Mouse (Mus musculus): Measurements from ENCODE around the gene Pfpl. TPM values are rescaled to one million over a fixed set of nuclear protein-coding genes. Genes with fewer than 3 reads are reported as not detected.
A peak's percentile ranks its signal among the peaks of the same experiment; 100 is the strongest.

Gene Pfpl
- polyA plus RNA-seq, 1 experiment from 2014 or later, result not detected

- Histone ChIP-seq H3K4me3 (replicated peaks) (no peak overlapping the region), H3K9ac (no peak overlapping the region), H3K36me3 (peaks cover 4% of the 10 kb centered on the region; the same call in 1 of the 2 replicates), H3K4me2 (no peak overlapping the region), H3K9me3 (replicated peaks) (no peaks in the 10 kb centered on the region), H3K27ac (no peak overlapping the region), H3K4me1 (replicated peaks) (no peaks in the 10 kb centered on the region), H3K27me3 (no peaks in the 10 kb centered on the region)
- 78% methylated on average over 10 of the region's 10 CpGs for WGBS (ENCODE audit: insufficient replicate concordance)
- DNase-seq (no peak), ATAC-seq (ENCODE audit: low read depth) (no peak)
Measured at GRCm38 (mm10) chr19:12465530-12466144, 37.9 kb downstream of the Pfpl start.

DNA sequence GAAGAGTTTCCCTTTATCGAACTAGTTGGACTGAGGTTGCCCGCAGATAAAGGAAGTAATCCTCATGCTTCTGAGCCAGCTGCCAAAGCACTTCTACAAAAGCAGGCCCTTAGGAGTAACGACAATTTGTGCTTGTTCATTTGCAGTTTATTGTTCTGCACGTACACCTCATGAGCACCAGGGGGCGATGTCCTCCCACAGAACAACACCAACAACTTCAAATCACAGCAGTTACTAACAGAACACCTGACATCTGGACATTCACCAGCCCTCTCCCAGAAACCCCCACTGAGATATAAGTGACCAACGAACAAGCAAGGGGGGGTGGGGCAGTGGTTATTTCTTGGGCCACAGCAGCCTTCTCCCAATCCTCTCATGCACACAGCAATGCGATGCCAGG is 38.5 kb downstream of the Pfpl start:
- H3K27me3 ChIP-seq, result no peaks in the 10 kb centered on the region
- ATAC-seq (ENCODE audit: low read depth) (peak; percentile 11; the same call in 1 of the 2 replicates), DNase-seq (no peak)
- H3K27ac ChIP-seq, result no peak overlapping the region
- H3K9ac ChIP-seq, result no peak overlapping the region
- H3K9me3 ChIP-seq (replicated peaks), result no peaks in the 10 kb centered on the region
- peaks cover 4% of the 10 kb centered on the region; the same call in 1 of the 2 replicates for H3K36me3 ChIP-seq
- WGBS (ENCODE audit: insufficient replicate concordance), result 20% methylated on average over 7 of the region's 7 CpGs
- no peaks in the 10 kb centered on the region for H3K4me1 ChIP-seq (replicated peaks)
- H3K4me3 ChIP-seq (replicated peaks), result no peak overlapping the region
- no peak overlapping the region for H3K4me2 ChIP-seq

- H3K4me1 ChIP-seq (replicated peaks), result no peaks in the 10 kb centered on the region
- no peak for ATAC-seq (ENCODE audit: low read depth)
- no peak for DNase-seq
- H3K27ac ChIP-seq, result no peak overlapping the region
- H3K9ac ChIP-seq, result no peak overlapping the region
- H3K27me3 ChIP-seq, result no peaks in the 10 kb centered on the region
- H3K36me3 ChIP-seq, result peaks cover 4% of the 10 kb centered on the region; the same call in 1 of the 2 replicates
- WGBS (ENCODE audit: insufficient replicate concordance), result 60% methylated on average over 5 of the region's 5 CpGs
- no peak overlapping the region for H3K4me2 ChIP-seq
- H3K9me3 ChIP-seq (replicated peaks), result no peaks in the 10 kb centered on the region
- H3K4me3 ChIP-seq (replicated peaks), result no peak overlapping the region
Measured at GRCm38 (mm10) chr19:12467436-12467835, 39.7 kb downstream of the Pfpl start.

- Histone ChIP-seq H3K9ac (no peak overlapping the region), H3K27ac (no peak overlapping the region), H3K4me2 (no peak overlapping the region), H3K27me3 (no peaks in the 10 kb centered on the region), H3K36me3 (peaks cover 4% of the 10 kb centered on the region; the same call in 1 of the 2 replicates), H3K4me1 (replicated peaks) (no peaks in the 10 kb centered on the region), H3K9me3 (replicated peaks) (no peaks in the 10 kb centered on the region), H3K4me3 (replicated peaks) (no peak overlapping the region)
- DNase-seq (no peak), ATAC-seq (ENCODE audit: low read depth) (no peak)
- WGBS (ENCODE audit: insufficient replicate concordance), result 28% methylated on average over 3 of the region's 3 CpGs
Measured at GRCm38 (mm10) chr19:12471866-12472265, 44.2 kb downstream of the Pfpl start.

- ATAC-seq (ENCODE audit: low read depth) (no peak), DNase-seq (no peak)
- Histone ChIP-seq H3K9me3 (replicated peaks) (no peaks in the 10 kb centered on the region), H3K27ac (no peak overlapping the region), H3K27me3 (no peaks in the 10 kb centered on the region), H3K4me2 (no peak overlapping the region), H3K36me3 (peaks cover 4% of the 10 kb centered on the region; the same call in 1 of the 2 replicates), H3K4me3 (replicated peaks) (no peak overlapping the region), H3K9ac (no peak overlapping the region), H3K4me1 (replicated peaks) (no peaks in the 10 kb centered on the region)
- WGBS (ENCODE audit: insufficient replicate concordance), result 65% methylated on average over 5 of the region's 5 CpGs
Measured at GRCm38 (mm10) chr19:12472381-12472976, 44.8 kb downstream of the Pfpl start.

DNA sequence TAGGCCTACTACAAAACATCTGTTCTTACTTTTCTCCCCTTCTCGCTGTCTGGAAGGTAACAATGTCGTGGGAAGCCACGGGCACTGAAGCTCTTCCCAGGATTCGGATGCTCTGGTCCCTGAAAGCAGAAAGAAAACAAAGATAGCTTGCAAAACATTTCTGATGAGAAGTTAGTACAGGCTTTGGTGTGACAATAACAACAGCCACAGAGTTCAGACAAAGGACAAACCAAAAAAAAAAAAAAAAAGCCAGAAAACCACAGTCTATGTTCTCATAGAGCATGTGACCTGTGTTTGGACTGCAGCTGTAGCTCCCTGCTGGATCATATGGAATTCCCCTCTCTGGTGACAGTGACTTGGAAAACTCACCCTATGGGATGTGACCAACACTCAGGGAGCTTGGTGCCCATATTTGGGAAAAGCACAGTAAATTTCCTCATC is 45.5 kb downstream of the Pfpl start:
- H3K36me3 ChIP-seq, result 0 out of 2 replicates have a peak, but pooled peaks cover 4% of the 10 kb centered on the region
- no peaks in the 10 kb centered on the region for H3K4me1 ChIP-seq (replicated peaks)
- H3K9ac ChIP-seq, result no peak overlapping the region
- H3K4me2 ChIP-seq, result no peak overlapping the region
- no peaks in the 10 kb centered on the region for H3K9me3 ChIP-seq (replicated peaks)
- no peaks in the 10 kb centered on the region for H3K27me3 ChIP-seq
- no peak for DNase-seq
- H3K4me3 ChIP-seq (replicated peaks), result no peak overlapping the region
- no peak for ATAC-seq (ENCODE audit: low read depth)
- whole genome bisulfite sequencing (ENCODE audit: insufficient replicate concordance), result 56% methylated on average over 4 of the region's 4 CpGs
- no peak overlapping the region for H3K27ac ChIP-seq

GRCm38 (mm10) chr19:12473951-12474350 is 46.2 kb downstream of the Pfpl start:
- no peak overlapping the region for H3K9ac ChIP-seq
- H3K36me3 ChIP-seq, result peaks cover 8% of the 10 kb centered on the region; the same call in 1 of the 2 replicates
- H3K4me3 ChIP-seq (replicated peaks), result no peak overlapping the region
- WGBS (ENCODE audit: insufficient replicate concordance), result 57% methylated on average over 4 of the region's 4 CpGs
- no peak overlapping the region for H3K27ac ChIP-seq
- no peaks in the 10 kb centered on the region for H3K9me3 ChIP-seq (replicated peaks)
- no peak for DNase-seq
- no peak for ATAC-seq (ENCODE audit: low read depth)
- no peaks in the 10 kb centered on the region for H3K27me3 ChIP-seq
- H3K4me1 ChIP-seq (replicated peaks), result no peaks in the 10 kb centered on the region
- H3K4me2 ChIP-seq, result no peak overlapping the region

DNA sequence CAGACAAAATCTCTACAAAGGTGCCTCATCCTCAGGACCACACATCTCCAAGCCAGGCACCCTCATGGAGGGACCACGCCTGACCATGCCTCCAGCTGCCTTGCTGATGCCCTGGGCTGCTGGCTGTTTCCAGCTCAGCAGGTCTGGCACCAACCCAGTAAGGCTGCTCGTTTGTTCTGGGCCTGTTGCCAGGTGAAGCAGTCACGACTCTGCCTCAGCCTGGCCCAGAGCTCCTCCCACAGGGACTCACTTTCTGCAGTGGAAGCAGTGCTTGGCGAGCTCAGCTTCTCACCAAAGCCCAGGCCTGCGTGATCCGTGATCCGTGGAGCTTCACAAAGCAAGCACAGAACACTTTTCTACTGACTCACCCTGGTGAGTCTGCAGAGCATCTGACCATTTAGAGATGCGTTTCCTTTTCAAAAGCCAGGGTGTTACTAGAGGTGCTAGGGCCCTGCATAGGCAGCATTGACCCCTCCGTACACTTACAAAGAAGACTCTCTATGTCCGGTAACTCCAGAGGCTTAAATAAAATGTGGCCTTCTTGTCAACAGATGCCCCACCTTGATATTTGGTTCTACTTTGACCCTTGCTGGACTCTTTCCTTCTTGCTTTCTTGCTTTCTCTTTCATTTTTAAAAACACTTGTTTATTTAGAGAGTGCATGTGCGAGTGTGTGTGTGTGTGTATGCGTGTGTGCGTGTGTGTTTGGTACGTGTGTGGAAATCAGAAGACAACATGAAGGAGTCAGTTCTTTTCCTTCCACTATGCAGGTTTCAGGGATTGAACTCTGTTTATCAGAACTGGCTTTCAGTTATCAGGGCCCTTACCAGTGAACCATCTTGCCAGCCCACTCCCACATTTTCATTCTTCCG is 47.9 kb downstream of the Pfpl start:
- Histone ChIP-seq H3K4me3 (replicated peaks) (no peak overlapping the region), H3K4me1 (replicated peaks) (no peaks in the 10 kb centered on the region), H3K27me3 (no peaks in the 10 kb centered on the region), H3K9ac (no peak overlapping the region), H3K36me3 (peaks cover 7% of the 10 kb centered on the region; the same call in 1 of the 2 replicates), H3K27ac (no peak overlapping the region), H3K4me2 (no peak overlapping the region), H3K9me3 (replicated peaks) (no peaks in the 10 kb centered on the region)
- no peak for DNase-seq
- ATAC-seq (ENCODE audit: low read depth), result no peak
- 66% methylated on average over 15 of the region's 15 CpGs for WGBS (ENCODE audit: insufficient replicate concordance)

- Histone ChIP-seq H3K4me2 (no peak overlapping the region), H3K4me1 (replicated peaks) (no peaks in the 10 kb centered on the region), H3K27ac (no peak overlapping the region), H3K4me3 (replicated peaks) (no peak overlapping the region), H3K9ac (no peak overlapping the region), H3K27me3 (no peaks in the 10 kb centered on the region), H3K36me3 (peaks cover 7% of the 10 kb centered on the region; the same call in 1 of the 2 replicates), H3K9me3 (replicated peaks) (no peaks in the 10 kb centered on the region)
- 25% methylated on average over 5 of the region's 5 CpGs for WGBS (ENCODE audit: insufficient replicate concordance)
- ATAC-seq (ENCODE audit: low read depth) (no peak), DNase-seq (no peak)
Measured at GRCm38 (mm10) chr19:12476721-12477270, 49.1 kb downstream of the Pfpl start.

- no peak overlapping the region for H3K9ac ChIP-seq
- no peak overlapping the region for H3K4me2 ChIP-seq
- H3K27me3 ChIP-seq, result no peaks in the 10 kb centered on the region
- H3K36me3 ChIP-seq, result peaks cover 13% of the 10 kb centered on the region
- H3K9me3 ChIP-seq (replicated peaks), result no peaks in the 10 kb centered on the region
- H3K27ac ChIP-seq, result no peak overlapping the region
- DNase-seq (no peak), ATAC-seq (ENCODE audit: low read depth) (no peak)
- no peak overlapping the region for H3K4me3 ChIP-seq (replicated peaks)
- no peaks in the 10 kb centered on the region for H3K4me1 ChIP-seq (replicated peaks)
- WGBS (ENCODE audit: insufficient replicate concordance), result 46% methylated on average over 6 of the region's 6 CpGs
Measured at GRCm38 (mm10) chr19:12478369-12478768, 50.7 kb downstream of the Pfpl start.

Data from liver, embryonic 13.5 days (tissue).